Mouse (Mus musculus): ENCODE measurements around the gene Tmem255b. TPM values are rescaled to one million over a fixed set of nuclear protein-coding genes. Genes with fewer than 3 reads are reported as not detected.

Gene Tmem255b
- total RNA-seq, 2 experiments from 2014 or later, result 9.3 to 11.1 TPM

Other genes with a start within 250 kb of the Tmem255b start
- 10 to 100 TPM; 10.3 to 10.8 TPM for gene Grtp1, start 234.6 kb upstream of the Tmem255b start, total RNA-seq (2021)
- 1 to 10 TPM; 2.2 to 3.1 TPM for gene Adprhl1, start 181.0 kb upstream of the Tmem255b start, total RNA-seq (2021)
- 10 to 100 TPM; 27.6 to 29.7 TPM for gene Dcun1d2, start 147.1 kb upstream of the Tmem255b start, total RNA-seq (2021)
- gene Tmco3, start 147.0 kb upstream of the Tmem255b start, total RNA-seq (2021), result 10 to 100 TPM; 43.8 to 45.6 TPM
- 10 to 100 TPM; 70.9 to 75.2 TPM for gene Tfdp1, start 96.4 kb upstream of the Tmem255b start, total RNA-seq (2021)
- not detected for gene Atp4b, start 38.4 kb upstream of the Tmem255b start, total RNA-seq (2021)
- under 1 TPM in 1 of 2 experiments, not detected in 1; 0.07 TPM for gene Grk1, start 30.1 kb upstream of the Tmem255b start, total RNA-seq (2021)
- 100 to 1,000 TPM; 105 to 116 TPM for gene Gas6, start 59.3 kb downstream of the Tmem255b start, total RNA-seq (2021)
- gene 1700029H14Rik, start 127.3 kb downstream of the Tmem255b start, total RNA-seq (2021), result not detected
- 10 to 100 TPM; 62.6 to 73.0 TPM for gene Rasa3, start 242.4 kb downstream of the Tmem255b start, total RNA-seq (2021)

Measured in layer of hippocampus, postnatal 10 days (tissue).